Mouse (Mus musculus) v-Abl transformed pro-B cells (cell line): ENCODE measurements around the gene Sec62.

Experiments used
- in situ Hi-C, 2 experiments: fragments of 400-800 bp; cut with MboI; formaldehyde crosslinking; loops; one replicate each; pipeline ENCODE4 v1.15.1; 2025; ENCODE audit not compliant: unreplicated experiment in 2 of 2

The Sec62 gene

GRCm38 (mm10) chr3:30826069-30826468 lies 33.4 kb downstream of the Sec62 start:
- in situ Hi-C loops, result loop anchor here in 1 of 2 experiments (25.0 kb wide), 1 partner anchor 786 kb away; no protein-coding TSS in a partner anchor

DNA sequence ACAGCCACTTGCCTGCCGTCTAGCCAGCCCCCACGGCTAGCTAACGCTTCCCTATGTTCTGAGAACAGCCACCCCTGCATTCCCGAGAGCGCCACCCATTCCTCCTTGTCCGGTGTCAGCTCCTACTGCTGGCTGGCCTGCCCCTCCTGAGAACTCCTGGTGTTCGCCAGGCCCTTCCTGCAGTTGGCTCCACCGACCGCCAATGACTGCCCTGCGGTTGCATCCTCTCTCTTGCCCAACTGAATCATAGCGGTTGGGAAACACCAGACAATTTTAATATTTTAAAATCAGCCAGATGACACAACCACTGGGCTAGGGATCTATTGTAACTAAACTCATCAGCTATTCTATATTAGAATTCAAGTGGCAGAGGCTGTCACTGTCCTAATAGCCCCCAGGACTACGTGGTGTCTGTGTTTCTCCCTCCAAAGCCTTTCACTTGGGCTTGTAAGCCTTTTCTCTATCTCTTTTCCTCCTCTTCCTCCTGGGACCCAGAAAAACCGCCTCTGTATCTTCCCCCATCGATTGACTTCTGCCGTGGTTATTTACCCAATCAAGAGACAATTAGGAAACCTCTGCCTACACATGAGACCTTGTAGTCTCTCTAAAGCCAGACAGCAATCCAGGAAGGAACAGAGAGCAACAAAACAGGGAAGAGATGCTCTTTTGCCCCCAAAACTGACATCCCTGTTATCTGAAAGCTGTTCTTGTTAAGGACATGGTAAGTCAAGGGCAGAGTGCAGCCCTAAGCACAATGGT lies 39.4 kb downstream of the Sec62 start:
- in situ Hi-C loops, result loop anchor here in 1 of 2 experiments (25.0 kb wide), 1 partner anchor 780 kb away; no protein-coding TSS in a partner anchor

GRCm38 (mm10) chr3:30833254-30833653 lies 40.6 kb downstream of the Sec62 start:
- in situ Hi-C loops, result loop anchor here in 1 of 2 experiments (25.0 kb wide), 1 partner anchor 779 kb away; no protein-coding TSS in a partner anchor

DNA sequence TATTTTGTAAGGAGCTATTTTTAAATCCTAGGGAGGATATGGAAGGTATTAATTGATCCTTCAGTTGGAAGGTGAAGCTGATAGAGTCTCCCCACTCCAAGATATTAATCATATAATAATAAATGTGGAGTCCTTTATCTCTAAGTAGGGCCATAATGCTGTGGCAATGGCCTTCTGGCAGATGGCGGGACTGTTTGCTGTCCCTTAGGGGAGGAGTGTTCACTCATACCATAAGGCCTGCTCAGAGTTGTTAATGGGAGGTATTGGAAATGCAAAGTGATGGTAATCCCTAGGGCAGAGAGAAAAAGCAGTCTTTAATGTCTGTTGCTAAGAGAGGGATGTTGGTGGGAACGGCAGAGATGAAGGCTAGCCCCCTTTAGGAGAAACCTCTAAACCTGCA lies 53.1 kb downstream of the Sec62 start:
- in situ Hi-C loops, result loop anchor here in 1 of 2 experiments (25.0 kb wide), 1 partner anchor 767 kb away; no protein-coding TSS in a partner anchor

DNA sequence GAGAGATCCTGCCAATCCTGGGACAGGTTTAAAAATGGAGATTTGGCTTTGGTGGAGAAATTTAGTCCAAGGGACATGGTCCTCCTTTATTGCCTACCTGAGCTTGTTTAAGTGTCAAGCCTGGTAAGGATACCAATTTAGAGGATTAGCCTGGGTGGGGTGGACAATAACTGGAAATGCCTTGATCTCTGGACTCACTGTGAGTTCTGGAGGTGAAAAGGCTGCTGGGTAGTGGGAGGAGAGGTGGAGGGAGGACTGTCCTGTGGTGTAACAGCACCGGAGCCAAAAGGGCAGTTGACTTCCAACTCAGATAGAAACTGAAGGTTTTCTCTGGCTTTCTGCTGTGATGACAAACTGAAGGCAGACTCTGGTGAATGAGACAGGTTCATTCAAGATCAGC lies 54.7 kb downstream of the Sec62 start:
- in situ Hi-C loops, result loop anchor here in 1 of 2 experiments (25.0 kb wide), 1 partner anchor 765 kb away; no protein-coding TSS in a partner anchor

DNA sequence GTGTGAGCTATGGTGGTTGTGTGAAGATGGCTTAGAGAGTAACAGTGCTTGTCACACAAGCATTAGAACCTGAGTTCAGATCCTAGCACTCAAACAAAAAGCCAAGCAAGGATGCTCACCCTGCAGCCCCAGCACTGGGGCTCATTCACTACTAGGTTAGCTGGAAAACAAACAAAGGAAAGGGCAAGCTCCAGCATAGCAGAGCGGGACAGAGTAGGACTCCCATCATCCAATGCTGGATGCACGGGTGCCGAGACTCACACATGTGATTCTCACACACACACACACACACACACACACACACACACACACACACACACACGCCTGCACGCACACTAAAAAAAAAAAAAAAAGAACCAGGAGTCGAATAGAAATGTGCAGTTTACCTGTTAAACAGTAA lies 58.7 kb downstream of the Sec62 start:
- in situ Hi-C loops, result loop anchor here in 1 of 2 experiments (5.0 to 10.0 kb wide), 3 partner anchors 113 to 753 kb away; partner anchors contain the start of gene Phc3

DNA sequence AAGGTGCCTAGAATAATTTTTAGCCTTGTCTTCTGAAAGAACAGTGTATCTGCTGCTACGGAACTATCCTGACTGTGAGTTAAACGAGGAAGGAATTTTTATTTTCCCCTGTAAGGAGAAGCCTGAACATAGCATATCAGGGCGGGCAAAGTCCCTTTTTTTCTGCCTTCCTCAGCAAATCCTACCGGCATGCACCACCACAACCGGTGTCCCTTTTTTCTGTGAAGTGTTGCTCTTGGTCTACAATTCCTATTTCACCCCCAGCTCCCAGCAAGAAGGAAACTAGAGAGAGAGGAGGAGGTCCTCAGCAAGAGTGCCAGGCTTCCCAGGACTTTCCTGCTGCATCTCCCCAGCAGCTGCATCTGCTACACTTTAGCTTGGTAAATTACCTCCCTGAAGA lies 60.9 kb downstream of the Sec62 start:
- in situ Hi-C loops, result loop anchor here in 1 of 2 experiments (5.0 to 10.0 kb wide), 3 partner anchors 111 to 751 kb away; partner anchors contain the start of gene Phc3

DNA sequence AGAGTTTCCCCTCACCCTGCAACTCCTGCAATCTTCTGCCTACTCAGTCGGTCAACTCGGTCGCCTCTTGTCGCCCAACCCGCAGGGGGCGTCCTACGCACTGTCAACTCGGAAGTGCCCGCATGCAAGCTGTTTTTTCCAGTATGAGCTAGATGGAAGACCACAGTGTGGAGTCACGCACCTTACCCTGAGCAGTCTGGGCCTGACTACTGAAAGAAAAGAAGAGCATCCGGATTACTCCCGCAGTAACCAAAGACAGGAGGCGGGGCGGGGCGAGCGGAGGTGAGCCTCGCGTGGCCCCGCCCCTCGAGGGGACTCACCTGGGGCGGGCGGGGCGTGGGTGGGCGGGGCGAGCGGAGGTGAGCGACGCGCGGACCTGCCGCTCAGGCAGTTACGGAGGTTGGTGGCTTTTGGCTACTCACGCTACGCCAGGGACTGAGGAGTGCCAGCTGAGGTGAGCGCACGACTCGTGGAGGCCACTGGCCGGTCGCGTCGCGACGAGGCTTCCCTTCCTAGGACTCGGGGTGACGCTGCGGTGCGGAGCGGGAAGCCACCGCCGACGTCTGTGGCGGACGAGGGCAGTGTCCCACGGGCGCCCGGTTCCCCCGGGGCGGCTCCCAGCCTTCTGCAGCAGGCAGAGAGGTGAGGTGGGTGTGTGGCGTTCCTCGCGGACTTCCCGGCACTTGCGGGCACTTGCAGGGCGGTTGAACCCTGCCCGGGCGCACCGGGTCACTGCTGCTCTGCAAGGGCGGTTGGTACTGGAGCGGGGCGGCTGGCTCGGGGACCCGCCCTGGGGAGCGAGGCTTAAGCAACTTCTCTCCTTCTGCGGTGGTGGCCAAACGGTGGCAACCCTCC lies 63.2 kb downstream of the Sec62 start, which contains the start of gene Gpr160:
Gene Gpr160 (plus strand): TSS at position 347 of the 855 bp plus-strand sequence.
- in situ Hi-C loops, result loop anchor here in 1 of 2 experiments (10.0 kb wide), 2 partner anchors 109 to 749 kb away; partner anchors contain the start of gene Phc3

DNA sequence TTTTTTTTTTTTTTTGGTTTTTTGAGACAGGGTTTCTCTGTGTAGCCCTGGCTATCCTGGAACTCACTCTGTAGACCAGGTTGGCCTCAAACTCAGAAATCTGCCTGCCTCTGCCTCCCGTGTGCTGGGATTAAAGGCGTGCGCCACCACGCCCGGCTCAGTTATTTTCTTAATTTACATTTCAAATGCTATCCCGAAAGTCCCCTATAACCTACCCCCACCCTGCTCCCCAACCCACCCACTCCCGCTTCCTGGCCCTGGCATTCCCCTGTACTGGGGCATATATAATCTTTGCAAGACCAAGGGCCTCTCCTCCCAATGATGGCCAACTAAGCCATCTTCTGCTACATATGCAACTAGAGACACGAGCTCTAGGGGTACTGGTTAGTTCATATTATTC lies 66.9 kb downstream of the Sec62 start:
- in situ Hi-C loops, result loop anchor here in 1 of 2 experiments (10.0 kb wide), 2 partner anchors 105 to 745 kb away; partner anchors contain the start of gene Phc3

DNA sequence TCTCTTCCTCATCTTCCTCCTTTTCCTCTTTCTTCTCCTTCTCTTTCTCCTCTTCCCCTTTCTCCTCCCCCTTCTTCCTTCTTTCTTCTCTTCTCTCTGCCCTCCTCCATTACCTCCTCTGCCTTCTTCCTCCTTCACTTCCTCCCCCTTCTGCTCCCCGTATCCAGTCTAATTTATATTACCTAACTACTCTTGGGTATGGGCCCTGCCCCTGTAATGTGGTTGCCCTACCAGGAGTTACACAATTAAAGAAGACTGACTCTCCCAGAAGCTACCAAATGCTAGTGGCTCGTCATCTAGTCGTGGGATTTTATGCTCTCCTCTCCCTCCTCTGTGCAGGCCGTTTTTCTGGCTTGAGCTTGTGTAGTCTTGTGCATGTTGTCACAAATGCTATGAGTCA lies 68.0 kb downstream of the Sec62 start:
- in situ Hi-C loops, result no loop called here

GRCm38 (mm10) chr3:30863712-30864435 lies 71.2 kb downstream of the Sec62 start:
- in situ Hi-C loops, result no loop called here

- in situ Hi-C loops, result no loop called here
Measured at GRCm38 (mm10) chr3:30864640-30865039, 72.0 kb downstream of the Sec62 start.

DNA sequence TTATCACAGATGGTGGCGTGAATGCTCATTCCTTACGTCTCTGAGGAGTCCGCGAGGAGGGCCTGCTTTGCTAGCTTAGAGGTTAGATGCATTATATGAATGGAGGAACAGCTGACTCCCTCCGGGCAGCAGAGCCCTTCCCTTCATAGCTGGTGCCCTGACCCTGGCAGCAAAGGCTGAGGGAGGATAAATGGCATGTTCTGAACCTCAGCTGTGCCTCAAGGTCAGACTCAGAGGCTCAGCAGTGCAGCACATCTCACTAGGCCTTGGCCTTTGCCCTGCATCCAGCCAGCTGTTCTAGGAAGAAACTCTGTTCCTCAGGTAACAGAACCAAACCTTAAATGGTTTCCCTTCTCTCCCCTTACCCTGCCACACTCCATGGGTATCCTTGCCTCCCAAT lies 75.5 kb downstream of the Sec62 start:
- in situ Hi-C loops, result no loop called here

- in situ Hi-C loops, result no loop called here
Measured at GRCm38 (mm10) chr3:30868625-30869024, 76.0 kb downstream of the Sec62 start.

DNA sequence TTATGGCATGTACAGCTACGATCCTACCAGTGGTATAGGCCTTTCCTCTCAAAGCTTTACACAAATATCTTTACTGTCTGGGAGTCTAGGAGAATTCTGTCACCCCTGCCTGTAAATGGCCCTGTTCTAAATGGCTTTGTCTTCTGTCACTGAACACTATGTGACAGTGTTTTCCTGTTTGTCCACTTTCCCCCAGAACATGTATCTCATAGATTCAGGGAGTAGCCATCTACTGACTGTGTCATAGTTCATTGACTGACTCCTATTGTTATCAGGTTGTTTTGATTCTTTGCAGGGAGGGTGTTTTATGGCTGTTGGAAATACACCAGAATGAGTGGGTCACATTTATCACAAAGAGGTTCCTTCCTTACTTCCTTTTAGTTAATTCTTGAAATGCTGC lies 77.3 kb downstream of the Sec62 start:
- in situ Hi-C loops, result no loop called here
